Mouse (Mus musculus) heart, adult 2 months (tissue): Measurements from ENCODE around the gene Gm20547.

Experiments used
- CTCF ChIP-seq: fragments of 200-600 bp; IDR thresholded peaks from 2 replicates; pipeline ENCODE4 v1.8.1; 2022; ENCODE audit warnings: antibody characterized with exemption, mild to moderate bottlenecking, moderate library complexity
- EP300 ChIP-seq: fragments of 200-500 bp; IDR thresholded peaks from 2 replicates; pipeline ENCODE4 v1.6.1; 2011; ENCODE audit warnings: low read depth, low read length, control low read depth; ENCODE audit not compliant: insufficient read depth
- POLR2A ChIP-seq: fragments of 200-500 bp; IDR thresholded peaks from 2 replicates; pipeline ENCODE4 v1.6.1; 2011; ENCODE audit warnings: mild to moderate bottlenecking, low read depth, low read length, control low read depth; ENCODE audit not compliant: insufficient read depth

DNA sequence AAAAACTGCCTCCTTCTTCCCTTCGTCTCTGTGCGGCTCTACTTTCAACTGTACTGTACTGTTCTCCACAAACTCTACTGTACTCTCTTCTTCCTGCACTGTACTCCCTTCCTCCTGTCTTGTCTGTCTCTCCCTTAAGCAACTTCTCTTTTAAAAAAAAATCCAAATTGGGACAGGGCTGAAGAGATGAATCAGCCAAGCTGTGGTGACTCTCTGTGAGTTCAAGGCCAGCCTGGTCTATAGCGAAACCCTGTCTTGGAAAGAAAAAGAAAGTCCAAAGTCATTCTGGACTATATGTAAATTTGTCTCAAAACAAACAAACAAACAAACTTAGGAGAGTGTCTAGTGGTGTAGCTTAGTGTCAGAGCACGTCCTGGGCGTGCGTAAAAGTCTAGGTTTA is 7.5 kb downstream of the Gm20547 start:
- TF ChIP-seq CTCF (no peak), EP300 (no peak), POLR2A (no peak)
